Mouse (Mus musculus) B cell, adult (primary cell): ENCODE results near the gene Rexo2. TPM values are rescaled to one million over a fixed set of nuclear protein-coding genes. Genes with fewer than 3 reads are reported as not detected.

Experiments used
- total RNA-seq: library from RNA; stranded (reverse); gene quantifications from 4 replicates; pipeline ENCODE4 v1.2.4, GENCODE M21; 2023; ENCODE audit not compliant: inconsistent age

The Rexo2 gene
- 36.1 to 50.4 TPM (median 43.6 TPM) in 4 replicates for total RNA-seq

DNA sequence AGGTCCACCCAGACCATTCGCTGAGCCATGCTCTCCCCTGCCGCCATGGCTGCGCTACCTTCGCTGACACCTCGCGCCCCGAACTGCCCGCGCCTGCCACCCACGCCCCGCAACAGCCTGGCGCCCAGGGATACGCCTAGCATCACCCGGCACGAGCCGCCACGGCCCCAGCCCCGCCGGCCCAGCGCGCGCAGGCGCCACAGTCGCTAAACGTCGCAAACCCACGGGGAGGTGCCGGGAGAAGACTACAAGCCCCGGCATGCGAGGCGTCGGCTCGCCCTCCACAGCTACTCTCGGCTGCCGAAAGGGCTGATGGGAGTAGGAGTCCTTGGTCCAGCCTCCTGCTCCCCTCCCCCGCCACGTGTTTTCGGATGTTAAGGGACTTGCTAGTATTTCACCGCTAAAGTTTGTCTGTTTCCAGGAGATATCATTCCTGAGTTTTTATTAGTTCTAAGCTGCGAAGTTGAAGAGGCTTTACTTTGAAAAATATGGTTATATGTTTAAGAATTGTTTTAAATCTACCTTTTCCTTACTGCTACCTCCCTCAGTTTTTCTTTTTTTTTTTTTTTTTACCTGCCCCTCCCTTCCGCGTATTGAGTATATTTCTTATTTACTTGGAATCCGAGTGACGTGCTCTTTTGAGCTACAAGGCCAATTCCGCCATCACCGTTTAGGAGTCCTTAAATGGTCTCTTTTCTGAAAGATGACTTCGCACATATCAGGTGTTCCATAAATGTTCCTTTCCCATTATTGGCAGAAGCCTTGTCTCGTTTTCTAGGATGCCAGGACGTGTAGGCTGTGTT, at the start of gene Rexo2:
Rexo2 (minus strand) TSS at position 213 of the 803 bp plus-strand sequence.

DNA sequence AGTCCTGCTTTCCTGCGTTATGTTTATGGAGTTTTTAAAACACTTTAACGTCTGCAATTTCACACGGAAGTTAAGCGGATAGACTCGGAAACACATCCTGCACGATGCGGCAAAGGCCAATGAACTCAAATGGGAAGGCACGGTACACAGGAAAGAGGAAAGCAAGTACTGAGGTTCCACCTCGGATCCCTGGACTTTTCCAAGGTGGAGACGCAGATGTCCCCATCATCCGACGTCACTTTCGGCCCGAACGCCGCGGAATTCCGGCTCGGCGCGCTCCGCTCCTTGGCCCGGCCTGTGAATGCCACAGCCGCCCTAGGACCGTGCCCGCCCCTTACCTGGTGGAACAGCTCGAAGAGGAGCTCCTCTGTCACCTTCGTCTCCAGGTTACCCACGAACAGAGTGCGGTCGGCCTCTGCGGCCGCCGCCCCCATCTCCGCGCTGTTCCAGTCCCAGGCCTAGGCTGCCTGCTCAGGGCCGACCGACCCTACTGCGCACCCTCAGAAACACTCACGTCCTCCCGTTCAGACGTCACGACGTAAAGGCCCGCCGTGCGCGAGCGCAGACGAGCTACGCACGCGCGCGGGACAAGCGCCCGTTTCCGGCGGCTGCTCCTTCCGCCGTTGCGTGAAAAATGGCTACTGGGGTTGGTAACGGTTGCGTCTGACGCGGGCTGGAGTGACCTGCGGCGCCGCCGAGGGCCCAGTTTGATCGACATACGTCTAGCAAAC, 14.6 kb upstream of the Rexo2 start, which contains the start of the genes Rbm7 and Gm5617:
Rbm7 (minus strand) TSS at position 483 of the 731 bp plus-strand sequence.
Gm5617 (plus strand) TSS at position 626 of the 731 bp plus-strand sequence.

Other genes starting within 250 kb of the Rexo2 start
- 67.1 to 74.4 TPM (median 69.0 TPM) in 4 replicates for gene Nxpe2, start 127.2 kb downstream of the Rexo2 start, total RNA-seq
- gene Rbm7, start 14.7 kb upstream of the Rexo2 start, total RNA-seq: 93.4 to 102 TPM (median 96.1 TPM) in 4 replicates
- 11.9 to 17.8 TPM (median 16.2 TPM) in 4 replicates for gene Gm5617, start 14.8 kb upstream of the Rexo2 start, total RNA-seq
- not detected in 4 replicates for gene Nnmt, start 124.5 kb upstream of the Rexo2 start, total RNA-seq